Mouse (Mus musculus) layer of hippocampus, adult 2 months (tissue): ENCODE measurements around the gene Dst. TPM values are rescaled to one million over a fixed set of nuclear protein-coding genes. Genes with fewer than 3 reads are reported as not detected.
"Not testable (repeated sequence)": the region's sequence is repeated elsewhere in the genome, so short reads cannot be mapped to it uniquely, and the experiment has no call there.

Experiments
- DNase-seq, 2 experiments: peaks; one replicate each; pipeline ENCODE4 v3.0.0; 2022; ENCODE audit warnings: low spot score in 2 of 2
- H3K27ac ChIP-seq: fragments of 200-600 bp; 2 replicates; pipeline ENCODE4 v1.8.1; 2022
- H3K4me3 ChIP-seq: fragments of 200-600 bp; 2 replicates; pipeline ENCODE4 v1.8.1; 2022; ENCODE audit warnings: mild to moderate bottlenecking
- CTCF ChIP-seq: fragments of 200-600 bp; conservative IDR thresholded peaks from 2 replicates; pipeline ENCODE4 v1.8.1; 2022; ENCODE audit warnings: antibody characterized with exemption, mild to moderate bottlenecking, moderate library complexity
- total RNA-seq, 2 experiments: library from RNA; stranded (reverse); gene quantifications; 2 replicates each; pipeline ENCODE4 v1.2.3; 2021

The Dst gene
- total RNA-seq, 2 experiments from 2014 or later = 206 to 207 TPM

DNA sequence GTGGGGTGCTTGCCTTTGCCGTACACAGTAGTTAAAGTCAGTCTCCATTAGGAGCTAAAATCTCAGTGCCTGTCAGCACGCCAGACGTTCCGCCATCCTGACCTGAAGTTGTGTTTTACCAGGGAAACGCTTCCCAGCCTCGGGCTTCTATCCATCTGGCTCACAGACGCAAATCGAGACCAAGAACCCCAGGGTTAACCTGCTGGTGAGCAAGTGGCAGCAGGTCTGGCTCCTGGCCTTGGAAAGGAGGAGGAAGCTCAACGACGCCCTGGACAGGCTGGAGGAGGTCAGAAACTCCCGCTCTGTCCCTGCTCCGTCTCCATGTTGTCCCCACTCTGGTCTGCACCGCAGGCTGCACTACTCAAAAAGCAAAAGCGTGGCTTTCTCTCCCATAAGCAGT, 385.2 kb downstream of the Dst start:
- no peak for DNase-seq
- Histone ChIP-seq H3K4me3 (no peak overlapping the region), H3K27ac (no peak overlapping the region)
- TF ChIP-seq CTCF = no peak

DNA sequence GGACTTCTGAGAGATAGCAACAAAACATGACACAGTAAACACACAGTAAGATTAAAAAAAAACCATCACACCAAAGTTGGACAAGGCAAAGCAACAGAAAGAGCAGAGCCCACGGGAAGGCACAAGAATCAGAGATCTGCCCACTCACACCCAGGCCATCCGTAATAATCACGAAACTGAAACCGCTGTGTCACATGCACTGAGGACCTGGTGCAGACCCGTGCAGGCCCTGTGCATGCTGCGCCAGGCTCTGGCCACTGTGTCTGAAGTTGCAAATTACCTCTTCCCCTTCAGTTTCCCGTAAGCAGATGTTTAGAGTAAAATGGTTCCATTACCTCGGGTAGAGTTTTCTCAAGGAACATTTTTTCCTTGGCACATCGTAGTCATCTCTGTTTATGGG, 389.6 kb downstream of the Dst start:
- H3K4me3 ChIP-seq = no peak overlapping the region
- H3K27ac ChIP-seq = no peak overlapping the region
- no peak for DNase-seq
- no peak for TF ChIP-seq CTCF

DNA sequence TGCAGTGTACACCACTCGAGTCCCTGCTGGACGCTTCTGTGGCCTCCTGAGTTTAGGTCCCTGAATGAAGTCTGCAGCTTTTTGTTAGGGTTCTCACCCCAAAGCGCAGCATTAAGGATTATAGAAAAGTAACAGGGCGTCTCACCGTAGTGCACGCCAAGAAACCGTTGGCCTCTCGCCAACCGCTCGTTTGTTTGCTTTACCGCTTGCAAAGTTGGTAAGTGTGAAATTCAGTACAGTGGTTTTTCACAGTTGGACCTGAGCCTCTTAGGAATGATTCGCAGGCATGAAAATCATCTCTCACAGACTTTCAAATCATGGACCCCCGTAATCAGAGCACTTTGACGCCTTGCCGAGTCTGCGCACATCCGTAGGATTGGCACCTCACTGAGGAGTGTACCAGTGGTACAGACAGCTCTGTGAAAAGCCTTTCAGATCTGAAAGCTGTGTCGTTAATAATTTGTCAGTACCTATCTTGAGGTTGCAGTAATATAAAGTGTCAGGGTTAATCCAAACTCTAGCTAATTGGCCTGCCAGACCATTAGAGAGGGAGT, 390.7 kb downstream of the Dst start:
- no peak overlapping the region for H3K4me3 ChIP-seq
- no peak for TF ChIP-seq CTCF
- no peak overlapping the region for H3K27ac ChIP-seq
- DNase-seq = peak in 1 of 2 experiments; percentile 21

DNA sequence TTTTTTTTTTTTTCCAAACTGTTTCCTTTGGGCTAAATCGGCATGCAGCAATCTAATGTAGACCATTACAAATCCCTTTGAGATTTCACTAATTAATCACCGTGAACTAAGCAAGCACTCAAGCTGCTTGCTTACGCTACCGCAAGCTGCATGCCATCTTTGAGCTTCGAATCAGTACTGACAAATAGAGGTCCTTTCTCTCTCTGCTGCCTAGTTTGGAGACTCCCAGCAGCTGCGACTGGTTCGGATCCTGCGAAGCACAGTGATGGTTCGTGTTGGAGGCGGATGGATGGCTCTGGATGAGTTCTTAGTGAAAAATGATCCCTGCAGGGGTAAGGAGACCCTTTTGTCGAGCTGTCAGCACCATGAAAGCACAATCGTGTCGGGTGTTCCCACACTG, 391.5 kb downstream of the Dst start:
- DNase-seq = no peak
- no peak for TF ChIP-seq CTCF
- H3K27ac ChIP-seq = no peak overlapping the region

DNA sequence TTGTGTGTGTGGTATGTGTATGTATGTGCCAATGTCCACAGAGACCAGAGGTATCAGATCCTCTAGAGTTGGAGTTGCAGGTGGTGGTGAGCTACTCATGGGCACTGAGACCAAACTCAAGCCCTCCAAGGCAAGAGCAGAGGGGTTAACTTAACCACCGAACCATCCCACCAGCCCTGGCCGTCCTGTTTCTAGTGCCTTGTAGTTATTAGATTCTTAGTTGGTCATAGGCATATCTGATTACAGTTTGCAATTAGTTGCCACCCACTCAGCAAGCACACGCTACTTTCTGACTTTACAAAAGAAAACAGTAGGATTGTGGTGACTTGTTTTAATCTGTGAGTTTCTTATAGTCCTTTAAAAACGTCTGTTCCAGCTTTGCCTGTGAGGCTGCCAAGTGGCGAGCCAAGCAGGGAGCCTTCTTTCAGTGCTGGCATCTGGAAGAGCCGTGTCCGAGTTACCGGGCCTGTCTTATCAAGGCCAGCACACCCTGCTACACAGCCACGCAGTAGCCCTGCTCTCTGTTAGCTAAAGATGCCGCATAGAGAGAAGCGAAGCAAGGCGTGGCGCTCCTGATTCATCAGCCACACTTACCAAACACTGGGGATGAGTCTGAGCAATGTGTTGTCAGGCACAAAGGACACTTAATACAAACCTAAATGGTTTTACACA, 392.4 kb downstream of the Dst start:
- Histone ChIP-seq H3K4me3 (no peak overlapping the region), H3K27ac (no peak overlapping the region)
- TF ChIP-seq CTCF = no peak
- DNase-seq = no peak

More for the DNA sequence above, 391.5 kb downstream of the Dst start:
- no peak overlapping the region for H3K4me3 ChIP-seq

DNA sequence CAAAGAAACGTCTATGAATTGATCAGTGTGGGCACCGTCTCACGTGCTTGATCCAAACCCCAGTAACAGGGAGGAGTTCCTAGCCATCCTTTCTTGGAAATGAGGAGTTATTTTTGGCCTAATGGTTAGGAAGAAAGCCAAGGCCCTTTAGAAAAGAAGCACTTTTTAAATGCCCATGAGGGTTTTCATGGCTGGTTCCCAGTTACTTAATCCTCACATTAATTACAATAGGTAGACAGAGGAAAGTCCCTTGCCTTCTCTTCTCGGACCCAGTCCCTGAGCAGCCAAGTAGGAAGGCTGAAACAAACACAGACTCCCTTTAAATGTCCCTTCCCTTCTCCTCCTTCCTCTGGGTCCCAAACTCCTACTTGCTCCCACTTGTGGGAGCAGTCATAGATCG, 396.2 kb downstream of the Dst start:
- Histone ChIP-seq H3K27ac (no peak overlapping the region), H3K4me3 (no peak overlapping the region)
- no peak for TF ChIP-seq CTCF
- DNase-seq = no peak

DNA sequence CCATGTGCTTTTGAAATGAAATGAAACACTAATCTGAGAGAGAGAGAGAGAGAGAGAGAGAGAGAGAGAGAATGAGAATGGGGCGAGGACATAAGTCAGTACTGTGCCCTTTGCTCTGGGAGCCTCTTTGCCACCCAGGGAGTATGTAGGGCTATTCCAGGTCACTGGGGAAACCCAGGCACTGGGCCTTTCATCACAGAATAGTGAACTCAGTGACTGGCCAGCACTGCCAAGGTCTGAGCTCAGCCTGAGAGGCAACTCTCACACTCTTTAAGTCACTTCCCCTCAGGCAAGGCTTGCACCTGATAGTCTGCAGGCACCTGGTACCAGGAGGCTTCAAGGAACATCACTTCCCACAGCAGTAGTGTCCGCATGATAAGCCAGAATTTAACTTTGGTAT, 398.7 kb downstream of the Dst start:
- no peak for DNase-seq
- no peak for TF ChIP-seq CTCF
- no peak overlapping the region for H3K27ac ChIP-seq

DNA sequence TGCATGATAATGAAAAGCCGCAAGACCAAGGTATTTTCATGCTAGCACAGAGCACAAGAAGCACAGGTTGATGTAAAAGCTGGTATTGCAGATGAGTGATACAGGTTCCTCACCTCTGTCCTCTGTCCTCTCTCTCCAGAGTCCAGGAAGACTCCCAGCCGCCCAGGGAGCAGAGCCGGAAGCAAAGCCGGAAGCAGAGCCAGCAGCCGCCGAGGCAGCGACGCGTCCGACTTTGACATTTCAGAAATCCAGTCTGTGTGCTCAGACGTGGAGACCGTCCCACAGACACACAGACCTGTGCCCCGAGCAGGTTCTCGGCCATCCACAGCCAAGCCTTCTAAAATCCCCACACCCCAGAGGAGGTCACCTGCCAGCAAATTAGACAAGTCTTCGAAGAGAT, 399.2 kb downstream of the Dst start:
- TF ChIP-seq CTCF = no peak
- Histone ChIP-seq H3K27ac (no peak overlapping the region), H3K4me3 (no peak overlapping the region)
- no peak for DNase-seq

More for the DNA sequence above, 398.7 kb downstream of the Dst start:
- H3K4me3 ChIP-seq = no peak overlapping the region

DNA sequence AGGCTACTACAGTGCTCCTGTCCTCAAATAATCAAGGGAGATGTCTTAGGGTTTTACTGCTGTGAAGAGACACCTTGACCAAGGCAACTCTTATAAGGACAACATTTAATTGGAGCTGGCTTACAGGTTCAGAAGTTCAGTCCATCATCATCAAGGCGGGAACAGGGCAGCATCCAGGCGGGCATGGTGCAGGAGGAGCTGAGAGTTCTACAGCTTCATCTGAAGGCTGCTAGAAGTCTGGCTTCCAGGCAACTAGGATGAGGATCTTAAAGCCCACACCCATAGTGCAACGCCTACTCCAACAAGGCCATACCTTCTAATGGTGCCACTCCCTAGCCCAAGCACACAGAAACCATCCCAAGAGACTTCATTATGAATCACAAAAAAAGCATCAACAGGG, 400.8 kb downstream of the Dst start:
- not testable (repeated sequence) for H3K27ac ChIP-seq, DNase-seq, H3K4me3 ChIP-seq

DNA sequence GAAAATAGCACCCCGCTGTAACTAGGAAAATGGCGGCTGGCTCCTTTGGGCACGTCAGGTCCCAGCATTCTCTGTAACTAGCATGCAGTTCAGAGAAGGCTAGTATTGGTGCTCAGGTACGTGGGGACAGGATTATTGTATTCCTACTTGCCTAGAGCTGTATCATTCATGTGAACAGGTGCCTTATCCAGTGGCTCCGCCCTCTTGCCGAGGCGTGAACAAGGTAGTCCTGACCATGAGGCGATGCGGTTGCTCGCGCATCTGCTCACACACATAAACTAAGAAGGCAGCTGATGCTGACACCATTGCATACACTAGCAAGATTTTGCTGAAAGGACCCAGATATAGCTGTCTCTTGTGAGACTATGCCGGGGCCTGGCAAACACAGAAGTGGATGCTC, 401.4 kb downstream of the Dst start:
- Histone ChIP-seq H3K27ac (no peak overlapping the region), H3K4me3 (no peak overlapping the region)
- DNase-seq = no peak
- TF ChIP-seq CTCF = no peak

DNA sequence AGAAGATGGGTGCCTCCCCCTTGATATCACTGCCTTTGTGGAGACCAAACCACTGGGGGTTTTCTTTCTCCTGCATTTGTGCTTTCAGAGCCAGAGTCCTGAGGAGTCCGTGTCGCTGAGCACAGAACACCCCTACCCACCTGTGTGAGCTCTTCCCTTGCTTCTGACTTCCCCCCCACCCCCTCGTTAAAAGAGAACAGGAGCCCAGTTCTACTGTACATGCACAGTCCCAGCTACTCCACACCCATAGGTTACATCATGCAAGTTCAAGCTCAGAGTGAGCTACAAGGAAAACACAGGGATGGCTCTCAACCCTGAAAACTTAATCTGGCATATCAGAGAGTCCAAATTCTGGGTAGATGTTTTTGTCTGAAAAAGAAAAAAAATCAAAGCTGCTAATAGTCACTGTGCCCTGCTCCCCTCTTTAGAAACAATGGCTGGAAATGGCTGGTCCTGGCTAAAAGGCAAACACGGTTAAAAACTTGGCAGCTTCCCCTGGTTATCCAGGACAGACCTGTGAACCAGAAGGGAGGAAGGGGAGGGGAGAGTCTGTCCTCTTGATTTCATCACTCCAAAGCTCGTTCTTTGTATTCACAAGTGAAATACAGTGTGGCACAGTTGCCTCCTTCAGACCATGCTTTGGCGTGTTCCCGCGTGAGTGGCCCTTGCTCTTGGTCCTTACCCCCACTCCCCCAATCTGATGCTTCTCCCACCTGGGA, 402.7 kb downstream of the Dst start:
- no peak overlapping the region for H3K4me3 ChIP-seq
- no peak for TF ChIP-seq CTCF
- no peak for DNase-seq
- H3K27ac ChIP-seq = no peak overlapping the region

DNA sequence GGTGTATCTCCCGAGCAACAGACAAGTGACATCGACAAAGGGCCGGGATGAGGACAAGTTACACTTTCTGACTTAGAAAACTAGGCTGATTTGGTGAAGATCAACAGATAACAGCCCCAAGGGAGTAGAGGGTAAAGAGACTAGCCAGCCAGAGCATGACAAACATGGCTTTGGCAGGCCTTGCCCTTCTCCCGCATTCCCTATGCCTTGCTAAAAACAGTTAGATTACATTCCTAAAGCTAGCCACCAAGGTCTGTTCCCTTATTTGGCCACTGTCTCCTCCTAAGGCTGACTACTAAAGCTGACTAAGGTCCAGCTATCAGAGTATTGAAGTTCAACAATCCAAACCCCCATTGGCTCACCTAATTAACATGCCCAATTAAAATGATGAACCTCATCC, 404.8 kb downstream of the Dst start:
- H3K27ac ChIP-seq = no peak overlapping the region
- no peak for TF ChIP-seq CTCF
- H3K4me3 ChIP-seq = no peak overlapping the region
- no peak for DNase-seq

DNA sequence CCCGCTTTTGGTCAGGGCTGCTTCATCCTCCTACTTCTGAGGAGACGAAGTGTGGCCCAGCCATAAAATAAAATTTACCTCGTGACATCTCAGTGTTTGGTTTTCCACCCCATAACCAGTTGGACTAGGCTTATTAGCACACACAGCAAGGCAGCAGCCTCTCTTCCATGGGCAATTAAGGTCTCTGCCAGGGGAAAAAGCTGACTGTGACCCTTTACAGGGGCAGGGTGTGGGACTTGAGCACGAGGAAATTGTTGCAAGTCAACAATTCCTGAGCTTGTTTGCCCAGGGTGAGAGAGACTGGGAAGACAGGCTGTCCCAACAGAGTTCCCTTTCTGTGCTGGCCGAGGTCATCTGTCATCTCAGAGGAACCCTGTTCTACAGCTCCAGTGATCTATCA, 407.4 kb downstream of the Dst start:
- TF ChIP-seq CTCF = no peak
- DNase-seq = no peak
- Histone ChIP-seq H3K27ac (no peak overlapping the region), H3K4me3 (no peak overlapping the region)

DNA sequence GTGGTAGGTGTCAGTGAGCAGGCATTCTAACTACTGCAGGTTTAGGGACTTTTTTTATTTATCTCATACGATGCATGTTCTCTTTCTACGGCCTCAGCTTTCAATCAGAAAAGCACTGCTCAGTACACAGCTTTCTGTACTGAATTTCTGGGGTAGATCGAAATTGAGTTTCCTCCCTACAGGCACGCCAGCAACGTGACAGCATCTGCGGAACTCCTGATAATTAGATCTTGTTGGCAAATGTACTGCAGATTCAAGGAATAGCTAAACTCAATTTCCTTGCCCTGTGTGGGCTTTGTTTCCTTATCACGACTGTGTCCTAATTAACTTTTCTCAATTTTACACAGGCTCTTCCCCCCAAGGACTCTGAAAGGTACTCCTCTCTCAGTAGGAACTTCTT, 416.2 kb downstream of the Dst start:
- no peak for TF ChIP-seq CTCF
- Histone ChIP-seq H3K4me3 (no peak overlapping the region), H3K27ac (no peak overlapping the region)
- DNase-seq = no peak
